Mouse (Mus musculus) forebrain, embryonic 11.5 days (tissue): ENCODE results near the gene Wdr19. TPM values are rescaled to one million over a fixed set of nuclear protein-coding genes. Genes with fewer than 3 reads are reported as not detected.

Experiments
- ATAC-seq: fragments of 200-750 bp; cut with Nextera tagmentation; replicated peaks from 2 replicates; pipeline ENCODE4 v1.8.0; 2017; ENCODE audit warnings: moderate TSS enrichment; ENCODE audit not compliant: low FRiP score
- DNase-seq: peaks from one replicate; pipeline ENCODE4 v3.0.0-alpha.2; 2017; ENCODE audit warnings: low spot score
- H3K27ac ChIP-seq: fragments of 300-500 bp; sonication (generic); 2 replicates; pipeline ENCODE4 v1.5.1; 2014; ENCODE audit warnings: low read depth, low read length
- H3K27me3 ChIP-seq: fragments of 300-500 bp; sonication (generic); 2 replicates; pipeline ENCODE4 v1.6.1; 2014; ENCODE audit warnings: mild to moderate bottlenecking, low read length, mixed read lengths; ENCODE audit not compliant: control insufficient read depth, insufficient read depth
- H3K36me3 ChIP-seq: fragments of 300-500 bp; sonication (generic); 2 replicates; pipeline ENCODE4 v1.6.1; 2014; ENCODE audit warnings: mild to moderate bottlenecking, low read length, moderate library complexity, mixed read lengths; ENCODE audit not compliant: control insufficient read depth, insufficient read depth
- H3K4me1 ChIP-seq: fragments of 300-500 bp; sonication (generic); replicated peaks from 2 replicates; pipeline ENCODE4 v1.6.1; 2014; ENCODE audit warnings: low read length, mixed read lengths; ENCODE audit not compliant: control insufficient read depth, insufficient read depth
- H3K4me2 ChIP-seq: fragments of 300-500 bp; sonication (generic); 2 replicates; pipeline ENCODE4 v1.6.1; 2014; ENCODE audit warnings: low read depth, mild to moderate bottlenecking, low read length, moderate library complexity, mixed read lengths; ENCODE audit not compliant: severe bottlenecking
- H3K4me3 ChIP-seq: fragments of 300-500 bp; sonication (generic); 2 replicates; pipeline ENCODE4 v1.5.1; 2014; ENCODE audit warnings: low read depth, low read length
- H3K9ac ChIP-seq: fragments of 300-500 bp; sonication (generic); 2 replicates; pipeline ENCODE4 v1.6.1; 2014; ENCODE audit warnings: low read length
- H3K9me3 ChIP-seq: fragments of 300-500 bp; sonication (generic); 2 replicates; pipeline ENCODE4 v1.6.1; 2016; ENCODE audit warnings: low read length, mixed read lengths; ENCODE audit not compliant: control insufficient read depth
- WGBS: fragments of 180-500 bp; shearing (Covaris S2); extraction: QIAGEN DNeasy Blood & Tissue Kit; methylation state at CpG from one replicate; pipeline ENCODE4 v1.1.7; 2014; 5-methylcytosine and 5-hydroxymethylcytosine counted together
- polyA plus RNA-seq: library from polyadenylated mRNA; unstranded; fragments of >200 nt; fragmentation: Nextera tagmentation; extraction: Ambion mirVana; gene quantifications from 2 replicates; pipeline ENCODE4 v1.2.1, GENCODE M21; 2014

The Wdr19 gene
- polyA plus RNA-seq, 1 experiment from 2014 or later = 15.2 TPM

DNA sequence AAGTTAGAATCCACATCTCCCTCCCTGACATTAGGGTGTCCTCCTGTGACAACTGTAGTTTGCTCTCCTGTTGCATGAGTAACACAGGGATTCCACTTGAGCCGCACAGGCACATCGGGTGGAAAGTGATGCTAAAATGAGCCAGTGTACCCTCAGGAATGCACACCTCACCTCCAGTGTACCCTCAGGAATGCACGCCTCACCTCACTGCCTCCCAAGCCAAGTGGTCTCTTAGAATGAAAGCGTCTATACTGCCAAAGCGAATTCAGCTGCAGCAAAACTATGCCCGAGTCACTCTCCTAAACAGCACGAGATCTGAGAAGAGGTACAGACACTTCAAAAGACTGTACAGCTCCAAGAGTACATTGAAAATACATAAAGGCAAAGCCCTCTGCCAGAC, 21.5 kb downstream of the Wdr19 start:
- 87% methylated on average over 7 of the region's 7 CpGs for WGBS
- Histone ChIP-seq H3K27me3 (no peaks in the 10 kb centered on the region), H3K4me3 (no peak overlapping the region), H3K4me2 (no peak overlapping the region), H3K36me3 (no peaks in the 10 kb centered on the region), H3K9ac (no peak overlapping the region), H3K4me1 (no peaks in the 10 kb centered on the region), H3K9me3 (no peaks in the 10 kb centered on the region), H3K27ac (no peak overlapping the region)
- ATAC-seq = no peak
- no peak for DNase-seq

- H3K36me3 ChIP-seq = no peaks in the 10 kb centered on the region
- H3K27me3 ChIP-seq = no peaks in the 10 kb centered on the region
- 87% methylated on average over 5 of the region's 5 CpGs for WGBS
- ATAC-seq (no peak), DNase-seq (no peak)
- no peak overlapping the region for H3K27ac ChIP-seq
- H3K4me3 ChIP-seq = no peak overlapping the region
- no peaks in the 10 kb centered on the region for H3K9me3 ChIP-seq
- H3K9ac ChIP-seq = no peak overlapping the region
- H3K4me2 ChIP-seq = no peak overlapping the region
- H3K4me1 ChIP-seq = no peaks in the 10 kb centered on the region
Observed at GRCm38 (mm10) chr5:65224056-65224455, 24.6 kb downstream of the Wdr19 start.

- H3K9ac ChIP-seq = no peak overlapping the region
- WGBS = 89% methylated on average over 12 of the region's 12 CpGs
- H3K27ac ChIP-seq = no peak overlapping the region
- H3K36me3 ChIP-seq = no peaks in the 10 kb centered on the region; the same call in 1 of the 2 replicates
- no peaks in the 10 kb centered on the region for H3K4me1 ChIP-seq
- no peak overlapping the region for H3K4me3 ChIP-seq
- no peak overlapping the region for H3K4me2 ChIP-seq
- no peaks in the 10 kb centered on the region for H3K27me3 ChIP-seq
- H3K9me3 ChIP-seq = no peaks in the 10 kb centered on the region
- ATAC-seq (no peak), DNase-seq (peak; percentile 19)
Observed at GRCm38 (mm10) chr5:65231289-65232003, 31.9 kb downstream of the Wdr19 start.

GRCm38 (mm10) chr5:65242740-65243139, 43.2 kb downstream of the Wdr19 start:
- Histone ChIP-seq H3K9ac (no peak overlapping the region), H3K36me3 (no peaks in the 10 kb centered on the region), H3K4me1 (peaks cover under 1% of the 10 kb centered on the region), H3K27ac (no peak overlapping the region), H3K9me3 (no peaks in the 10 kb centered on the region), H3K4me3 (no peak overlapping the region), H3K4me2 (no peak overlapping the region), H3K27me3 (no peaks in the 10 kb centered on the region)
- WGBS = 57% methylated on average over 5 of the region's 5 CpGs
- peak; percentile 63 for DNase-seq
- ATAC-seq = no peak

GRCm38 (mm10) chr5:65247296-65247695, 47.8 kb downstream of the Wdr19 start:
- no peak for ATAC-seq
- no peak overlapping the region for H3K4me3 ChIP-seq
- no peaks in the 10 kb centered on the region for H3K36me3 ChIP-seq
- H3K9me3 ChIP-seq = no peaks in the 10 kb centered on the region
- DNase-seq = no peak
- H3K4me1 ChIP-seq = no peaks in the 10 kb centered on the region
- H3K27ac ChIP-seq = no peak overlapping the region
- H3K27me3 ChIP-seq = no peaks in the 10 kb centered on the region
- no peak overlapping the region for H3K9ac ChIP-seq
- no peak overlapping the region for H3K4me2 ChIP-seq
- 97% methylated on average over 3 of the region's 3 CpGs for WGBS

- Histone ChIP-seq H3K27me3 (no peaks in the 10 kb centered on the region), H3K36me3 (no peaks in the 10 kb centered on the region; the same call in 1 of the 2 replicates), H3K9me3 (no peaks in the 10 kb centered on the region), H3K4me2 (no peak overlapping the region), H3K27ac (no peak overlapping the region), H3K9ac (no peak overlapping the region), H3K4me3 (no peak overlapping the region), H3K4me1 (no peaks in the 10 kb centered on the region)
- ATAC-seq (no peak), DNase-seq (no peak)
- 87% methylated on average over 7 of the region's 7 CpGs for WGBS
Observed at GRCm38 (mm10) chr5:65250185-65250855, 50.8 kb downstream of the Wdr19 start.

DNA sequence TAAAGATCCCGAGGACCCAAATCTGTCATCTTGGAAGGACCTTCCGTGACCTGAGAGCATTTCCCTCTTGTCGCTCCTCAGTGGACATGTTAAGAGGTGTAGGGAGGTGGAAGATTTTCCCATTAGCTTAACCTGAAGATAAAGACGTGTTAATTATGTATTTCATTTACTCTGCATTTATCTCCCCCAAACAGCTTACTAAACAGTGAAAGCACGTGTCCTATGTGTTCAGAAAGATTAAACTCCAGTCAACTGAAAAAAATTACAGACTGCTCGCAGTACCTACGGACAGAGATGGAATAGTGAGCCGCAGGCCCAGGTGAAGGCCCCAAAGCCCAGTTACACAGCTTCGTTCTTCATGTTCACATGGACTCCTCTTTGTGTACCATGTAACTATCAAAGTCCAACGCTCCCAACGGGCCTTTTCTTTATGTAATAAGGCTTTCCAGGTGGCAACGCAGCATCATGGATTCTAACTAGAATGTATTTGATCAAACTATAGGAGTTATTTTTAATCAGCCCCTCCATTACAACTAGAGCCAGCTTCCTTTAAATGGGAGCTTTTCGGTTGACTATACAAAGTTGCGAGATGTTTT, 58.5 kb downstream of the Wdr19 start:
- Histone ChIP-seq H3K4me3 (no peak overlapping the region), H3K4me1 (no peaks in the 10 kb centered on the region), H3K36me3 (no peaks in the 10 kb centered on the region; the same call in 1 of the 2 replicates), H3K9me3 (no peaks in the 10 kb centered on the region), H3K9ac (no peak overlapping the region), H3K4me2 (no peak overlapping the region), H3K27ac (no peak overlapping the region), H3K27me3 (no peaks in the 10 kb centered on the region)
- ATAC-seq = no peak
- 92% methylated on average over 14 of the region's 14 CpGs for WGBS
- no peak for DNase-seq

- Histone ChIP-seq H3K4me2 (no peak overlapping the region), H3K9ac (no peak overlapping the region), H3K4me3 (no peak overlapping the region), H3K4me1 (no peaks in the 10 kb centered on the region), H3K36me3 (no peaks in the 10 kb centered on the region; the same call in 1 of the 2 replicates), H3K9me3 (no peaks in the 10 kb centered on the region), H3K27ac (no peak overlapping the region), H3K27me3 (no peaks in the 10 kb centered on the region)
- WGBS = 87% methylated on average over 3 of the region's 3 CpGs
- ATAC-seq = no peak
- no peak for DNase-seq
Observed at GRCm38 (mm10) chr5:65273966-65274365, 74.5 kb downstream of the Wdr19 start.
